Mouse (Mus musculus): ENCODE measurements around the gene Jade2. TPM values are rescaled to one million over a fixed set of nuclear protein-coding genes. Genes with fewer than 3 reads are reported as not detected.

Gene Jade2
- polyA plus RNA-seq, 1 experiment from 2014 or later = 1.0 TPM

GRCm38 (mm10) chr11:51823271-51823670, 34.2 kb downstream of the Jade2 start:
- H3K27me3 ChIP-seq (ENCODE audit: insufficient read depth, low read length) = no peaks in the 10 kb centered on the region
- no peak overlapping the region for H3K9ac ChIP-seq (replicated peaks)
- no peak overlapping the region for H3K4me3 ChIP-seq (ENCODE audit: low read depth, low read length)
- H3K4me2 ChIP-seq (ENCODE audit: low read depth, low read length) = no peak overlapping the region
- TF ChIP-seq EP300 (IDR thresholded peaks at IDR 0.05; ENCODE audit: low read depth) = no peak
- TF ChIP-seq CTCF (IDR thresholded peaks at IDR 0.05; ENCODE audit: low read depth) = no peak
- H3K27ac ChIP-seq (ENCODE audit: low read depth) = no peak overlapping the region
- ATAC-seq (no peak), DNase-seq (no peak)
- H3K4me1 ChIP-seq (ENCODE audit: insufficient read depth) = peaks cover 15% of the 10 kb centered on the region
- no peaks in the 10 kb centered on the region for H3K9me3 ChIP-seq (ENCODE audit: low read length)
- 92% methylated on average over 11 of the region's 11 CpGs for WGBS (ENCODE audit: insufficient replicate concordance)
- peaks cover 17% of the 10 kb centered on the region for H3K36me3 ChIP-seq (replicated peaks; ENCODE audit: insufficient read depth, low read length)

GRCm38 (mm10) chr11:51822736-51823135, 34.7 kb downstream of the Jade2 start:
- 53% methylated on average over 4 of the region's 4 CpGs for WGBS (ENCODE audit: insufficient replicate concordance)
- H3K4me3 ChIP-seq (ENCODE audit: low read depth, low read length) = no peak overlapping the region
- DNase-seq (no peak), ATAC-seq (no peak)
- TF ChIP-seq EP300 (IDR thresholded peaks at IDR 0.05; ENCODE audit: low read depth) = peak; percentile 40; the same call in 1 of the 2 replicates
- no peak for TF ChIP-seq CTCF (IDR thresholded peaks at IDR 0.05; ENCODE audit: low read depth)
- H3K9me3 ChIP-seq (ENCODE audit: low read length) = no peaks in the 10 kb centered on the region
- no peak overlapping the region; the same call in 1 of the 2 replicates for H3K27ac ChIP-seq (ENCODE audit: low read depth)
- no peaks in the 10 kb centered on the region for H3K27me3 ChIP-seq (ENCODE audit: insufficient read depth, low read length)
- no peak overlapping the region for H3K9ac ChIP-seq (replicated peaks)
- peaks cover 19% of the 10 kb centered on the region for H3K4me1 ChIP-seq (ENCODE audit: insufficient read depth)
- peaks cover 17% of the 10 kb centered on the region for H3K36me3 ChIP-seq (replicated peaks; ENCODE audit: insufficient read depth, low read length)
- no peak overlapping the region for H3K4me2 ChIP-seq (ENCODE audit: low read depth, low read length)

GRCm38 (mm10) chr11:51820861-51821260, 36.6 kb downstream of the Jade2 start:
- Histone ChIP-seq H3K9ac (replicated peaks) (no peak overlapping the region), H3K4me2 (ENCODE audit: low read depth, low read length) (no peak overlapping the region), H3K27ac (ENCODE audit: low read depth) (no peak overlapping the region), H3K4me1 (ENCODE audit: insufficient read depth) (peaks cover 19% of the 10 kb centered on the region), H3K36me3 (replicated peaks; ENCODE audit: insufficient read depth, low read length) (peaks cover 18% of the 10 kb centered on the region), H3K27me3 (ENCODE audit: insufficient read depth, low read length) (no peaks in the 10 kb centered on the region), H3K4me3 (ENCODE audit: low read depth, low read length) (no peak overlapping the region), H3K9me3 (ENCODE audit: low read length) (no peaks in the 10 kb centered on the region)
- DNase-seq = peak; percentile 89
- WGBS (ENCODE audit: insufficient replicate concordance) = 30% methylated on average over 11 of the region's 11 CpGs
- peak; percentile 97 for TF ChIP-seq CTCF (IDR thresholded peaks at IDR 0.05; ENCODE audit: low read depth)
- no peak for TF ChIP-seq EP300 (IDR thresholded peaks at IDR 0.05; ENCODE audit: low read depth)
- ATAC-seq = peak; percentile 35; the same call in 1 of the 2 replicates

- DNase-seq = peak; percentile 69
- H3K36me3 ChIP-seq (replicated peaks; ENCODE audit: insufficient read depth, low read length) = peaks cover 15% of the 10 kb centered on the region
- 86% methylated on average over 3 of the region's 3 CpGs for WGBS (ENCODE audit: insufficient replicate concordance)
- no peak overlapping the region for H3K4me2 ChIP-seq (ENCODE audit: low read depth, low read length)
- H3K4me1 ChIP-seq (ENCODE audit: insufficient read depth) = peaks cover 19% of the 10 kb centered on the region
- ATAC-seq = no peak
- H3K9ac ChIP-seq (replicated peaks) = no peak overlapping the region
- no peaks in the 10 kb centered on the region for H3K9me3 ChIP-seq (ENCODE audit: low read length)
- H3K27me3 ChIP-seq (ENCODE audit: insufficient read depth, low read length) = no peaks in the 10 kb centered on the region
- no peak overlapping the region for H3K4me3 ChIP-seq (ENCODE audit: low read depth, low read length)
- TF ChIP-seq EP300 (IDR thresholded peaks at IDR 0.05; ENCODE audit: low read depth) (no peak), CTCF (IDR thresholded peaks at IDR 0.05; ENCODE audit: low read depth) (peak; percentile 77)
- H3K27ac ChIP-seq (ENCODE audit: low read depth) = no peak overlapping the region
Observed at GRCm38 (mm10) chr11:51819964-51820363, 37.5 kb downstream of the Jade2 start.

GRCm38 (mm10) chr11:51818837-51819236, 38.6 kb downstream of the Jade2 start:
- H3K4me1 ChIP-seq (ENCODE audit: insufficient read depth) = peaks cover 16% of the 10 kb centered on the region
- no peak overlapping the region for H3K9ac ChIP-seq (replicated peaks)
- H3K27ac ChIP-seq (ENCODE audit: low read depth) = no peak overlapping the region
- WGBS (ENCODE audit: insufficient replicate concordance) = 74% methylated on average over 4 of the region's 4 CpGs
- ATAC-seq (no peak), DNase-seq (no peak)
- H3K27me3 ChIP-seq (ENCODE audit: insufficient read depth, low read length) = no peaks in the 10 kb centered on the region
- no peak overlapping the region for H3K4me2 ChIP-seq (ENCODE audit: low read depth, low read length)
- no peak for TF ChIP-seq CTCF (IDR thresholded peaks at IDR 0.05; ENCODE audit: low read depth)
- no peak for TF ChIP-seq EP300 (IDR thresholded peaks at IDR 0.05; ENCODE audit: low read depth)
- H3K36me3 ChIP-seq (replicated peaks; ENCODE audit: insufficient read depth, low read length) = peaks cover 11% of the 10 kb centered on the region; the same call in 1 of the 2 replicates
- H3K9me3 ChIP-seq (ENCODE audit: low read length) = no peaks in the 10 kb centered on the region
- H3K4me3 ChIP-seq (ENCODE audit: low read depth, low read length) = no peak overlapping the region

GRCm38 (mm10) chr11:51817756-51818155, 39.7 kb downstream of the Jade2 start:
- Histone ChIP-seq H3K27ac (ENCODE audit: low read depth) (no peak overlapping the region), H3K36me3 (replicated peaks; ENCODE audit: insufficient read depth, low read length) (peaks cover 11% of the 10 kb centered on the region; the same call in 1 of the 2 replicates), H3K9me3 (ENCODE audit: low read length) (no peaks in the 10 kb centered on the region), H3K27me3 (ENCODE audit: insufficient read depth, low read length) (no peaks in the 10 kb centered on the region), H3K4me3 (ENCODE audit: low read depth, low read length) (no peak overlapping the region), H3K9ac (replicated peaks) (no peak overlapping the region; the same call in 1 of the 2 replicates), H3K4me2 (ENCODE audit: low read depth, low read length) (no peak overlapping the region), H3K4me1 (ENCODE audit: insufficient read depth) (peaks cover 8% of the 10 kb centered on the region)
- WGBS (ENCODE audit: insufficient replicate concordance) = 27% methylated on average over 6 of the region's 6 CpGs
- TF ChIP-seq CTCF (IDR thresholded peaks at IDR 0.05; ENCODE audit: low read depth) (peak; percentile 99), EP300 (IDR thresholded peaks at IDR 0.05; ENCODE audit: low read depth) (no peak)
- DNase-seq (peak; percentile 96), ATAC-seq (peak; percentile 67)
